Mouse (Mus musculus): ENCODE data around the gene Gm37240. TPM values are rescaled to one million over a fixed set of nuclear protein-coding genes. Genes with fewer than 3 reads are reported as not detected.

Gene Gm37240
- polyA plus RNA-seq, 1 experiment: not detected

- TF ChIP-seq CTCF (IDR thresholded peaks at IDR 0.05; ENCODE audit: low read depth, low read length): no peak
- no peak for TF ChIP-seq POLR2A (IDR thresholded peaks at IDR 0.05; ENCODE audit: borderline replicate concordance, low read depth, low read length)
Measured at GRCm38 (mm10) chr3:85282816-85283215, 604.5 kb downstream of the Gm37240 start.

GRCm38 (mm10) chr3:85275075-85275474 lies 612.2 kb downstream of the Gm37240 start:
- Histone ChIP-seq H3K27ac (ENCODE audit: insufficient read depth, low read depth, low read length) (no peak overlapping the region), H3K4me3 (ENCODE audit: insufficient read depth, low read length) (no peak overlapping the region), H3K4me1 (ENCODE audit: control insufficient read depth, insufficient read depth, low read length) (no peaks in the 10 kb centered on the region)
- TF ChIP-seq CTCF (IDR thresholded peaks at IDR 0.05; ENCODE audit: low read depth, low read length): no peak
- no peak for TF ChIP-seq POLR2A (IDR thresholded peaks at IDR 0.05; ENCODE audit: borderline replicate concordance, low read depth, low read length)

More at GRCm38 (mm10) chr3:85282816-85283215, 604.5 kb downstream of the Gm37240 start:
- Histone ChIP-seq H3K27ac (ENCODE audit: insufficient read depth, low read depth, low read length) (no peak overlapping the region), H3K4me1 (ENCODE audit: control insufficient read depth, insufficient read depth, low read length) (no peaks in the 10 kb centered on the region), H3K4me3 (ENCODE audit: insufficient read depth, low read length) (no peak overlapping the region)

- TF ChIP-seq CTCF (IDR thresholded peaks at IDR 0.05; ENCODE audit: low read depth, low read length): no peak
- TF ChIP-seq POLR2A (IDR thresholded peaks at IDR 0.05; ENCODE audit: borderline replicate concordance, low read depth, low read length): no peak
- no peaks in the 10 kb centered on the region for H3K4me1 ChIP-seq (ENCODE audit: control insufficient read depth, insufficient read depth, low read length)
- no peak overlapping the region for H3K27ac ChIP-seq (ENCODE audit: insufficient read depth, low read depth, low read length)
Measured at GRCm38 (mm10) chr3:85271491-85271890, 615.8 kb downstream of the Gm37240 start.

GRCm38 (mm10) chr3:85264963-85265362 lies 622.4 kb downstream of the Gm37240 start:
- Histone ChIP-seq H3K4me1 (ENCODE audit: control insufficient read depth, insufficient read depth, low read length) (no peaks in the 10 kb centered on the region), H3K27ac (ENCODE audit: insufficient read depth, low read depth, low read length) (no peak overlapping the region), H3K4me3 (ENCODE audit: insufficient read depth, low read length) (no peak overlapping the region)
- TF ChIP-seq POLR2A (IDR thresholded peaks at IDR 0.05; ENCODE audit: borderline replicate concordance, low read depth, low read length): no peak
- no peak for TF ChIP-seq CTCF (IDR thresholded peaks at IDR 0.05; ENCODE audit: low read depth, low read length)

More at GRCm38 (mm10) chr3:85271491-85271890, 615.8 kb downstream of the Gm37240 start:
- no peak overlapping the region for H3K4me3 ChIP-seq (ENCODE audit: insufficient read depth, low read length)

GRCm38 (mm10) chr3:85264546-85264945 lies 622.8 kb downstream of the Gm37240 start:
- H3K4me1 ChIP-seq (ENCODE audit: control insufficient read depth, insufficient read depth, low read length): no peaks in the 10 kb centered on the region
- no peak overlapping the region for H3K27ac ChIP-seq (ENCODE audit: insufficient read depth, low read depth, low read length)
- H3K4me3 ChIP-seq (ENCODE audit: insufficient read depth, low read length): no peak overlapping the region
- TF ChIP-seq POLR2A (IDR thresholded peaks at IDR 0.05; ENCODE audit: borderline replicate concordance, low read depth, low read length) (no peak), CTCF (IDR thresholded peaks at IDR 0.05; ENCODE audit: low read depth, low read length) (no peak)

- no peak overlapping the region for H3K27ac ChIP-seq (ENCODE audit: insufficient read depth, low read depth, low read length)
- no peak overlapping the region for H3K4me3 ChIP-seq (ENCODE audit: insufficient read depth, low read length)
- H3K4me1 ChIP-seq (ENCODE audit: control insufficient read depth, insufficient read depth, low read length): no peaks in the 10 kb centered on the region
- TF ChIP-seq CTCF (IDR thresholded peaks at IDR 0.05; ENCODE audit: low read depth, low read length) (no peak), POLR2A (IDR thresholded peaks at IDR 0.05; ENCODE audit: borderline replicate concordance, low read depth, low read length) (no peak)
Measured at GRCm38 (mm10) chr3:85254526-85254925, 632.8 kb downstream of the Gm37240 start.

- no peak overlapping the region for H3K4me3 ChIP-seq (ENCODE audit: insufficient read depth, low read length)
- no peaks in the 10 kb centered on the region for H3K4me1 ChIP-seq (ENCODE audit: control insufficient read depth, insufficient read depth, low read length)
- TF ChIP-seq CTCF (IDR thresholded peaks at IDR 0.05; ENCODE audit: low read depth, low read length): no peak
- TF ChIP-seq POLR2A (IDR thresholded peaks at IDR 0.05; ENCODE audit: borderline replicate concordance, low read depth, low read length): no peak
- H3K27ac ChIP-seq (ENCODE audit: insufficient read depth, low read depth, low read length): no peak overlapping the region
Measured at GRCm38 (mm10) chr3:85251631-85252030, 635.7 kb downstream of the Gm37240 start.

- no peaks in the 10 kb centered on the region for H3K4me1 ChIP-seq (ENCODE audit: control insufficient read depth, insufficient read depth, low read length)
- no peak overlapping the region for H3K4me3 ChIP-seq (ENCODE audit: insufficient read depth, low read length)
- TF ChIP-seq POLR2A (IDR thresholded peaks at IDR 0.05; ENCODE audit: borderline replicate concordance, low read depth, low read length) (no peak), CTCF (IDR thresholded peaks at IDR 0.05; ENCODE audit: low read depth, low read length) (no peak)
- no peak overlapping the region for H3K27ac ChIP-seq (ENCODE audit: insufficient read depth, low read depth, low read length)
Measured at GRCm38 (mm10) chr3:85246131-85246530, 641.2 kb downstream of the Gm37240 start.

- Histone ChIP-seq H3K4me3 (ENCODE audit: insufficient read depth, low read length) (no peak overlapping the region), H3K4me1 (ENCODE audit: control insufficient read depth, insufficient read depth, low read length) (no peaks in the 10 kb centered on the region), H3K27ac (ENCODE audit: insufficient read depth, low read depth, low read length) (no peak overlapping the region)
- TF ChIP-seq POLR2A (IDR thresholded peaks at IDR 0.05; ENCODE audit: borderline replicate concordance, low read depth, low read length): no peak
- no peak for TF ChIP-seq CTCF (IDR thresholded peaks at IDR 0.05; ENCODE audit: low read depth, low read length)
Measured at GRCm38 (mm10) chr3:85236546-85236945, 650.8 kb downstream of the Gm37240 start.

- H3K4me1 ChIP-seq (ENCODE audit: control insufficient read depth, insufficient read depth, low read length): no peaks in the 10 kb centered on the region
- TF ChIP-seq POLR2A (IDR thresholded peaks at IDR 0.05; ENCODE audit: borderline replicate concordance, low read depth, low read length) (no peak), CTCF (IDR thresholded peaks at IDR 0.05; ENCODE audit: low read depth, low read length) (no peak)
- no peak overlapping the region for H3K27ac ChIP-seq (ENCODE audit: insufficient read depth, low read depth, low read length)
- no peak overlapping the region for H3K4me3 ChIP-seq (ENCODE audit: insufficient read depth, low read length)
Measured at GRCm38 (mm10) chr3:85232846-85233245, 654.5 kb downstream of the Gm37240 start.

- Histone ChIP-seq H3K27ac (ENCODE audit: insufficient read depth, low read depth, low read length) (no peak overlapping the region), H3K4me3 (ENCODE audit: insufficient read depth, low read length) (no peak overlapping the region), H3K4me1 (ENCODE audit: control insufficient read depth, insufficient read depth, low read length) (no peaks in the 10 kb centered on the region)
- TF ChIP-seq CTCF (IDR thresholded peaks at IDR 0.05; ENCODE audit: low read depth, low read length) (no peak), POLR2A (IDR thresholded peaks at IDR 0.05; ENCODE audit: borderline replicate concordance, low read depth, low read length) (no peak)
Measured at GRCm38 (mm10) chr3:85222046-85222445, 665.3 kb downstream of the Gm37240 start.

All from bone marrow macrophage, adult 2 months (primary cell).